Mouse (Mus musculus): ENCODE results near the gene Ints3. TPM values are rescaled to one million over a fixed set of nuclear protein-coding genes. Genes with fewer than 3 reads are reported as not detected.

Gene Ints3
- polyA plus RNA-seq, 1 experiment from 2014 or later = 26.0 TPM

GRCm38 (mm10) chr3:90434073-90434730 lies 780 bp upstream of the Ints3 start:
- WGBS = 51% methylated on average over 11 of the region's 11 CpGs
- Histone ChIP-seq H3K4me2 (ENCODE audit: low read depth, low read length) (peak overlapping the region; percentile 76), H3K9ac (ENCODE audit: low read depth, low read length) (peak overlapping the region; percentile 61), H3K27ac (replicated peaks; ENCODE audit: low read depth, low read length) (peak overlapping the region; percentile 94), H3K4me1 (ENCODE audit: control insufficient read depth, insufficient read depth, low read length) (peaks cover 18% of the 10 kb centered on the region), H3K4me3 (ENCODE audit: low read depth, low read length) (peak overlapping the region; percentile 68), H3K9me3 (ENCODE audit: control insufficient read depth, low read length) (no peaks in the 10 kb centered on the region), H3K27me3 (replicated peaks; ENCODE audit: control insufficient read depth, insufficient read depth, low read length) (no peaks in the 10 kb centered on the region), H3K36me3 (ENCODE audit: control insufficient read depth, insufficient read depth, low read length) (no peaks in the 10 kb centered on the region)
- ATAC-seq (ENCODE audit: low read depth) = no peak
- DNase-seq (ENCODE audit: low spot score) = no peak

- peaks cover 18% of the 10 kb centered on the region for H3K4me1 ChIP-seq (ENCODE audit: control insufficient read depth, insufficient read depth, low read length)
- no peaks in the 10 kb centered on the region for H3K27me3 ChIP-seq (replicated peaks; ENCODE audit: control insufficient read depth, insufficient read depth, low read length)
- peak overlapping the region; percentile 88 for H3K9ac ChIP-seq (ENCODE audit: low read depth, low read length)
- peak overlapping the region; percentile 94 for H3K27ac ChIP-seq (replicated peaks; ENCODE audit: low read depth, low read length)
- ATAC-seq (ENCODE audit: low read depth) = peak; percentile 4; the same call in 1 of the 2 replicates
- 0% methylated on average over 9 of the region's 12 CpGs for WGBS
- DNase-seq (ENCODE audit: low spot score) = peak; percentile 34
- H3K4me3 ChIP-seq (ENCODE audit: low read depth, low read length) = peak overlapping the region; percentile 68
- no peaks in the 10 kb centered on the region for H3K36me3 ChIP-seq (ENCODE audit: control insufficient read depth, insufficient read depth, low read length)
- no peaks in the 10 kb centered on the region for H3K9me3 ChIP-seq (ENCODE audit: control insufficient read depth, low read length)
- peak overlapping the region; percentile 76 for H3K4me2 ChIP-seq (ENCODE audit: low read depth, low read length)
Observed at GRCm38 (mm10) chr3:90432811-90433219, 607 bp downstream of the Ints3 start.

GRCm38 (mm10) chr3:90432348-90432747 lies 1.1 kb downstream of the Ints3 start:
- peaks cover 18% of the 10 kb centered on the region for H3K4me1 ChIP-seq (ENCODE audit: control insufficient read depth, insufficient read depth, low read length)
- H3K4me2 ChIP-seq (ENCODE audit: low read depth, low read length) = peak overlapping the region; percentile 76
- H3K9ac ChIP-seq (ENCODE audit: low read depth, low read length) = peak overlapping the region; percentile 88
- DNase-seq (ENCODE audit: low spot score) = no peak
- ATAC-seq (ENCODE audit: low read depth) = no peak
- H3K36me3 ChIP-seq (ENCODE audit: control insufficient read depth, insufficient read depth, low read length) = no peaks in the 10 kb centered on the region
- no peak overlapping the region for H3K27ac ChIP-seq (replicated peaks; ENCODE audit: low read depth, low read length)
- H3K27me3 ChIP-seq (replicated peaks; ENCODE audit: control insufficient read depth, insufficient read depth, low read length) = no peaks in the 10 kb centered on the region
- no peaks in the 10 kb centered on the region for H3K9me3 ChIP-seq (ENCODE audit: control insufficient read depth, low read length)
- 13% methylated on average over 2 of the region's 2 CpGs for WGBS
- H3K4me3 ChIP-seq (ENCODE audit: low read depth, low read length) = peak overlapping the region; percentile 68

- H3K9ac ChIP-seq (ENCODE audit: low read depth, low read length) = no peak overlapping the region
- no peak overlapping the region for H3K4me2 ChIP-seq (ENCODE audit: low read depth, low read length)
- H3K27ac ChIP-seq (replicated peaks; ENCODE audit: low read depth, low read length) = no peak overlapping the region
- ATAC-seq (ENCODE audit: low read depth) = no peak
- H3K27me3 ChIP-seq (replicated peaks; ENCODE audit: control insufficient read depth, insufficient read depth, low read length) = no peaks in the 10 kb centered on the region
- no peak for DNase-seq (ENCODE audit: low spot score)
- peaks cover 18% of the 10 kb centered on the region for H3K4me1 ChIP-seq (ENCODE audit: control insufficient read depth, insufficient read depth, low read length)
- 89% methylated on average over 3 of the region's 3 CpGs for whole genome bisulfite sequencing
- H3K4me3 ChIP-seq (ENCODE audit: low read depth, low read length) = no peak overlapping the region
- no peaks in the 10 kb centered on the region for H3K36me3 ChIP-seq (ENCODE audit: control insufficient read depth, insufficient read depth, low read length)
- no peaks in the 10 kb centered on the region for H3K9me3 ChIP-seq (ENCODE audit: control insufficient read depth, low read length)
Observed at GRCm38 (mm10) chr3:90429576-90429975, 3.8 kb downstream of the Ints3 start.

GRCm38 (mm10) chr3:90428186-90428585 lies 5.2 kb downstream of the Ints3 start:
- DNase-seq (ENCODE audit: low spot score) (no peak), ATAC-seq (ENCODE audit: low read depth) (no peak)
- no peak overlapping the region for H3K4me3 ChIP-seq (ENCODE audit: low read depth, low read length)
- H3K9me3 ChIP-seq (ENCODE audit: control insufficient read depth, low read length) = no peaks in the 10 kb centered on the region
- no peak overlapping the region for H3K4me2 ChIP-seq (ENCODE audit: low read depth, low read length)
- H3K4me1 ChIP-seq (ENCODE audit: control insufficient read depth, insufficient read depth, low read length) = peaks cover 15% of the 10 kb centered on the region
- peaks cover 4% of the 10 kb centered on the region for H3K36me3 ChIP-seq (ENCODE audit: control insufficient read depth, insufficient read depth, low read length)
- H3K9ac ChIP-seq (ENCODE audit: low read depth, low read length) = no peak overlapping the region
- 75% methylated on average over 6 of the region's 6 CpGs for WGBS
- no peak overlapping the region for H3K27ac ChIP-seq (replicated peaks; ENCODE audit: low read depth, low read length)
- H3K27me3 ChIP-seq (replicated peaks; ENCODE audit: control insufficient read depth, insufficient read depth, low read length) = no peaks in the 10 kb centered on the region

GRCm38 (mm10) chr3:90427574-90427973 lies 5.8 kb downstream of the Ints3 start:
- H3K4me2 ChIP-seq (ENCODE audit: low read depth, low read length) = no peak overlapping the region
- no peak for DNase-seq (ENCODE audit: low spot score)
- no peak overlapping the region for H3K9ac ChIP-seq (ENCODE audit: low read depth, low read length)
- WGBS = 88% methylated on average over 1 of the region's 1 CpGs
- no peaks in the 10 kb centered on the region for H3K27me3 ChIP-seq (replicated peaks; ENCODE audit: control insufficient read depth, insufficient read depth, low read length)
- peaks cover 10% of the 10 kb centered on the region for H3K36me3 ChIP-seq (ENCODE audit: control insufficient read depth, insufficient read depth, low read length)
- no peak for ATAC-seq (ENCODE audit: low read depth)
- H3K9me3 ChIP-seq (ENCODE audit: control insufficient read depth, low read length) = no peaks in the 10 kb centered on the region
- peaks cover 15% of the 10 kb centered on the region for H3K4me1 ChIP-seq (ENCODE audit: control insufficient read depth, insufficient read depth, low read length)
- no peak overlapping the region for H3K27ac ChIP-seq (replicated peaks; ENCODE audit: low read depth, low read length)
- no peak overlapping the region for H3K4me3 ChIP-seq (ENCODE audit: low read depth, low read length)

- no peaks in the 10 kb centered on the region for H3K27me3 ChIP-seq (replicated peaks; ENCODE audit: control insufficient read depth, insufficient read depth, low read length)
- H3K4me1 ChIP-seq (ENCODE audit: control insufficient read depth, insufficient read depth, low read length) = no peaks in the 10 kb centered on the region
- no peak overlapping the region for H3K27ac ChIP-seq (replicated peaks; ENCODE audit: low read depth, low read length)
- 96% methylated on average over 2 of the region's 2 CpGs for WGBS
- no peaks in the 10 kb centered on the region for H3K9me3 ChIP-seq (ENCODE audit: control insufficient read depth, low read length)
- no peak overlapping the region for H3K4me2 ChIP-seq (ENCODE audit: low read depth, low read length)
- H3K9ac ChIP-seq (ENCODE audit: low read depth, low read length) = no peak overlapping the region
- no peak for DNase-seq (ENCODE audit: low spot score)
- ATAC-seq (ENCODE audit: low read depth) = no peak
- H3K4me3 ChIP-seq (ENCODE audit: low read depth, low read length) = no peak overlapping the region
- peaks cover 30% of the 10 kb centered on the region for H3K36me3 ChIP-seq (ENCODE audit: control insufficient read depth, insufficient read depth, low read length)
Observed at GRCm38 (mm10) chr3:90425499-90425898, 7.9 kb downstream of the Ints3 start.

- no peaks in the 10 kb centered on the region for H3K27me3 ChIP-seq (replicated peaks; ENCODE audit: control insufficient read depth, insufficient read depth, low read length)
- no peak overlapping the region for H3K27ac ChIP-seq (replicated peaks; ENCODE audit: low read depth, low read length)
- DNase-seq (ENCODE audit: low spot score) (no peak), ATAC-seq (ENCODE audit: low read depth) (no peak)
- no peaks in the 10 kb centered on the region for H3K9me3 ChIP-seq (ENCODE audit: control insufficient read depth, low read length)
- H3K4me2 ChIP-seq (ENCODE audit: low read depth, low read length) = no peak overlapping the region
- H3K9ac ChIP-seq (ENCODE audit: low read depth, low read length) = no peak overlapping the region
- peaks cover 37% of the 10 kb centered on the region for H3K36me3 ChIP-seq (ENCODE audit: control insufficient read depth, insufficient read depth, low read length)
- H3K4me1 ChIP-seq (ENCODE audit: control insufficient read depth, insufficient read depth, low read length) = no peaks in the 10 kb centered on the region
- no peak overlapping the region for H3K4me3 ChIP-seq (ENCODE audit: low read depth, low read length)
Observed at GRCm38 (mm10) chr3:90423549-90423948, 9.9 kb downstream of the Ints3 start.

GRCm38 (mm10) chr3:90420696-90421095 lies 12.7 kb downstream of the Ints3 start:
- Histone ChIP-seq H3K4me1 (ENCODE audit: control insufficient read depth, insufficient read depth, low read length) (no peaks in the 10 kb centered on the region), H3K27me3 (replicated peaks; ENCODE audit: control insufficient read depth, insufficient read depth, low read length) (no peaks in the 10 kb centered on the region), H3K27ac (replicated peaks; ENCODE audit: low read depth, low read length) (no peak overlapping the region), H3K4me2 (ENCODE audit: low read depth, low read length) (no peak overlapping the region), H3K36me3 (ENCODE audit: control insufficient read depth, insufficient read depth, low read length) (peaks cover 65% of the 10 kb centered on the region), H3K9me3 (ENCODE audit: control insufficient read depth, low read length) (no peaks in the 10 kb centered on the region), H3K4me3 (ENCODE audit: low read depth, low read length) (no peak overlapping the region), H3K9ac (ENCODE audit: low read depth, low read length) (no peak overlapping the region)
- no peak for DNase-seq (ENCODE audit: low spot score)
- WGBS = 89% methylated on average over 6 of the region's 6 CpGs
- ATAC-seq (ENCODE audit: low read depth) = no peak
